Mouse (Mus musculus): ENCODE results near the gene Rundc3a. TPM values are rescaled to one million over a fixed set of nuclear protein-coding genes. Genes with fewer than 3 reads are reported as not detected.
A peak's percentile ranks its signal among the peaks of the same experiment; 100 is the strongest.

Rundc3a gene
- polyA plus RNA-seq, 1 experiment from 2014 or later: 10.8 TPM

DNA sequence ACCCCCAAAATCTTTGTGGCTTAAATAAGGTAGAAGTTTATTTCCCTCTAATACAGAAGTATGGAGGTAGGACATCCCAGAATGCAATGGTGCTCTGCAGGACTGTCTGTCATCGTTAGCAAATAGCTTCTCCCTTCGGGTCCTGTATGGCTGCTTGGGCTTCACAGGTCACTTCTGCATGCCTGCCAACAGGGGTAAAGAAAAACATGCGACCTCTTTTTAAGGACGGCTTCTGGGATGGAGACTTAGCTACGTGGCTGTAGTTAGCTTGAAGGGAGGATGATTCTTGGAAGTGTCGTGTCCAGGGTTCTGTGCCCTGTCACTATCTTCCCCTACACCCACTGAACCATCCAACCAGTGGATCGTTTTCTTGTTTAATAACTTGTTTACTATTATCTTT is 22.9 kb upstream of the Rundc3a start:
- Histone ChIP-seq H3K27me3 (replicated peaks) (0 out of 2 replicates have a peak, but pooled peaks cover 4% of the 10 kb centered on the region), H3K9ac (no peak overlapping the region), H3K4me2 (replicated peaks) (no peak overlapping the region), H3K27ac (no peak overlapping the region), H3K4me1 (replicated peaks) (peaks cover 6% of the 10 kb centered on the region), H3K36me3 (no peaks in the 10 kb centered on the region), H3K4me3 (replicated peaks) (no peak overlapping the region), H3K9me3 (no peaks in the 10 kb centered on the region)
- WGBS: 50% methylated on average over 7 of the region's 7 CpGs
- ATAC-seq: no peak

DNA sequence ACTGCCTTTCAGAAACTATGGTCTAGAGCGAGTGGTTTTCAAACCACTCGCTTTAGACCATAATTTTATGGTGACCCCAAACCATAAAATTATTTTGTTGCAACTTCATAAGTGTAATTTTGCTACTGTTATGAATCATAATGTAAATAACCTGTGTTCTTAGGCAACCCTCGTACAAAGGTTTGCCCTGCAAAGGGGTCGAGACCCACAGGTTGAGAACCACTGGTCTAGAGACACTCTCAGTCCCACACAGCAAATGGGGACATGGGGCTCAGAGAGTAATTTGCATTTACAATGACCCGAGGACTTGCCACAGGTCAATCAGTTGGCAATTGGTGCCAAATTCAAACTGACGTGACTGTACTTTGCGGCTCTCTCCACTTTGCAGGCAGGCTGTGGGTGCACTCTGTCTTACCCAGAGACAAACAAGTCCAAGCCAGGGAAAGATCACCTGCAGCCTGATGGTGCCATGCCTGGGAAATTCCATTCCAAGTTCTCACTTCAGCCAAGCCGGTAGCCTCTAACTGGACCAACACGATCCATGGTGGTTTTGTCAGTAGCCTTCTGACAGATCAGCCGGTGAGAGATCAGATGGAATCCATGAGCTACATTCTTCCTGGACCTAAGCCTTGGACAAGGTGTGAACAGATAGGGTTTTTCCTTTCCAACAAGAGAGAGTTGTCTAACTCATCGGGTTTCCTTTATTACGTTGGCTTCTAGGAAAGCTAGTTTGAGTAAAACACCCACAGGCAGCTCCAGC is 21.1 kb upstream of the Rundc3a start:
- Histone ChIP-seq H3K4me1 (replicated peaks) (peaks cover 20% of the 10 kb centered on the region), H3K27ac (no peak overlapping the region), H3K9ac (no peak overlapping the region), H3K27me3 (replicated peaks) (0 out of 2 replicates have a peak, but pooled peaks cover 4% of the 10 kb centered on the region), H3K4me2 (replicated peaks) (no peak overlapping the region), H3K4me3 (replicated peaks) (no peak overlapping the region), H3K36me3 (no peaks in the 10 kb centered on the region), H3K9me3 (no peaks in the 10 kb centered on the region)
- 87% methylated on average over 12 of the region's 12 CpGs for WGBS
- ATAC-seq: no peak

DNA sequence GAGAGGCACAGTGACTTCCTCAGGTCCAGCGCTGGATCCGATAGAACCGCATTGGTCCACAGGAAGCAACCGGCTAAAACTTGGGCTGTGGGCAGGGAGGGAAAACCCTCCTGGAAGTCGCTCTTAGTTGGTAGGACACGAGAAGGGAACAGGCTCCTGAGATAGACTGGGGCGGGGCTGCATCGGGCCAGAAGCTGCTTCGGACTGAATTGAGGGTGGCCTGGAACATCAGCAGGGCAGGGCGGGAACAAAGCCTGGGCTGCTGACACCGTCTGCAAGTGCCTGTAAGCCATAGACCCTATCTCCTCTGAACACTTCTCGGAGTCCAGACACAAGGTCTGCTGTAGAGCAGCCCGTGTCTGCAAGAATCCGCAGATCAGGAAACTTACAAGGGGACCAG is 20.3 kb upstream of the Rundc3a start:
- Histone ChIP-seq H3K4me2 (replicated peaks) (no peak overlapping the region), H3K4me1 (replicated peaks) (peaks cover 20% of the 10 kb centered on the region), H3K27ac (no peak overlapping the region), H3K9ac (no peak overlapping the region), H3K9me3 (no peaks in the 10 kb centered on the region), H3K4me3 (replicated peaks) (no peak overlapping the region), H3K36me3 (no peaks in the 10 kb centered on the region), H3K27me3 (replicated peaks) (0 out of 2 replicates have a peak, but pooled peaks cover 4% of the 10 kb centered on the region)
- WGBS: 41% methylated on average over 14 of the region's 14 CpGs
- no peak for ATAC-seq

DNA sequence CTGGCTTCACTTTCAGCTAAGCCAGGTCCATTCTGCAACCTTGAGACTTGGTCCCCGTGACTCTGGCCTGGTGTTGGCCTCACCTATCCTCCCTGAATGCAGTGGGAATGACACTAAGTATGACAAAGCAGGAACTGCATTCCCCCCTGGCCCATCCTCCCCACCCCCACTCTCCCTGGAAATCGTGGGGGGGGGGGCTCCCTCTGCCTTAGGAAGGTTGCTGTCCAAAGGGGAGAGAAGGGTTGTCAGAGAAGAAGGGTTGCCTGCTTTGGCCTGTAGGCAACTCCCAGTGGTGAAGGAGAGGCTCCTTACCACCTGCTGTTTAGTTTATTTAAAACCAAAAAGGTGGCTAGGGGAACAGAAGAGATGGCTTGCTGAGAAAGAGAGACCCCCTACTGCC is 19.6 kb upstream of the Rundc3a start:
- no peak for ATAC-seq
- Histone ChIP-seq H3K9ac (no peak overlapping the region), H3K27ac (no peak overlapping the region), H3K4me1 (replicated peaks) (peaks cover 20% of the 10 kb centered on the region), H3K9me3 (0 out of 2 replicates have a peak, but pooled peaks cover under 1% of the 10 kb centered on the region), H3K4me3 (replicated peaks) (no peak overlapping the region), H3K27me3 (replicated peaks) (0 out of 2 replicates have a peak, but pooled peaks cover 4% of the 10 kb centered on the region), H3K36me3 (no peaks in the 10 kb centered on the region), H3K4me2 (replicated peaks) (no peak overlapping the region)
- WGBS: 42% methylated on average over 2 of the region's 2 CpGs

DNA sequence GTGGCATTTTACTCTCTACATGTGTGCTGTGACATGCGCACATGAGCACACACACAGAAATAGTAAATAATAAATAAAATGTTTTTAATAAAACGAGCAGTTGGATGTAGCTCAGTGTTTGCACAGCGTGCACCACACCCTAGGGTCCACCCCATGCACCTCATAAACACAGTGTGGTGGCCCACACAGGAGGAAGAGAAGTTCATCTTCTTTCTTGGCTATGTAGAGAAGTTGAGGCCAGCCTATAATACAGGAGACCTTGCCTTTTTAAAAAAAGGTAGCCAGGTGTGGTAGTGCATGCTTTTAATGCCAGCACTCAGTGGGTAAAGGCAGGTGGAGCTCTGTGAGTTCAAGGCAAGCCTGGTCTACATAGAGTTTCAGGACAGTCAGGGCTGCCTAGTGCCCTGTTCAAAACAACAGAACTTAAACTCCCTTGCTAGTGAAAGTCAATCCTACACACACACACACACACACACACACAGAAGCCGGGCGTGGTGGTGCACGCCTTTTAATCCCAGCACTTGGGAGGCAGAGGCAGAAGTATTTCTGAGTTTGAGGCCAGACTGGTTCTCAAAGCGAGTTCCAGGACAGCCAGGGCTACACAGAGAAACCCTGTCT is 19.0 kb upstream of the Rundc3a start:
- Histone ChIP-seq H3K4me3 (replicated peaks) (no peak overlapping the region), H3K9me3 (0 out of 2 replicates have a peak, but pooled peaks cover 4% of the 10 kb centered on the region), H3K4me2 (replicated peaks) (no peak overlapping the region), H3K9ac (no peak overlapping the region), H3K27me3 (replicated peaks) (0 out of 2 replicates have a peak, but pooled peaks cover 4% of the 10 kb centered on the region), H3K4me1 (replicated peaks) (peaks cover 20% of the 10 kb centered on the region), H3K27ac (no peak overlapping the region), H3K36me3 (no peaks in the 10 kb centered on the region)
- no peak for ATAC-seq
- 85% methylated on average over 7 of the region's 7 CpGs for WGBS

DNA sequence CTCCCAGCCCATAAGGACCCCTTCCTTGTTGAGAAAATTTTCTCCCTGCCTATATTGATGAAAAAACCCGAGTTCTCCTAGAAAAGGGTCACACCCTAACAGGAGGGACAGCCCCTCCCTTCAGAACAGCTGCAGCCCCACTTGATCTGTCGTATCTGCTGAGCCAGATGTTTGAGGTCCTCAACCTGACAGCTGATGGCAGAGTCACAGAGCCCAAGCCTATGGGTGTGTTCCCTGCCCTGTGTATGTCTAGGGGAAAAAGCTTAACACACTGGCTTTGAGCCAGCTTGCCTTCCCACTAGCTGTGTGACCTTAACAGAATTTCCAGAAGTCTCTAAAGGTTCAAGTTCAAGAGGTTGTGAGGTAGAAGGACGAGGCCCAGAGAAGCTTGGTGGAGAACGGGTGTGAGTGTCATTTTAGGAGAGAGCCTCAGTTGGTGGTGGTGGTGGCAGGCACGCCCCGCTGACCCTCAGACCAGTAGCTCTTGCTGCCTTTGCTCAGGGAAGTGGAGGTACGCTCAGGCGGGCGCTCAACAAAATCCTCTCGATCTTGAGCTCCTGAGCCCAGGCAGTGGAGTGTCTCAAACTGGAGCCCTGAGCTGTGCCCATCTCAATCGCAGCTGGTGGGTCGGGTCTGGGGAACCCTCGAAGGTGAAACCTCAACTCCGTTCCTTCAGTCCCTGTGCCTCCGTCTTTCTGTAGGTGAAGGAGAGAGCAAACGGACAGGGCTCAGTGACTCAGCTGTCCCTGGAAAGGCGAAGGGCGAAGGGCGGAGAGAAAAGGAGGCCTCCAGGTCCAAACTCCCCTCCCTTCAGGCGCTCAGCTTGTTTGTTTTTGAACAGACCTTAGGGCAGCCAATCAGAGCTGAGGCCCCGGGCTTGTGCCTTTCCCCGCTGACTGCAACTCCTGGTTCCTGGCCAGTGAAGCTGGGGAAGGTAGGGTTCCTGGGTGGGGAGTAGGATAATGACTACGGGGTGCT is 17.7 kb upstream of the Rundc3a start:
- 0 out of 2 replicates have a peak, but pooled peaks cover 4% of the 10 kb centered on the region for H3K27me3 ChIP-seq (replicated peaks)
- peak overlapping the region; percentile 42 for H3K9ac ChIP-seq
- 0 out of 2 replicates have a peak, but pooled peaks cover 4% of the 10 kb centered on the region for H3K9me3 ChIP-seq
- peaks cover 20% of the 10 kb centered on the region for H3K4me1 ChIP-seq (replicated peaks)
- peak overlapping the region; percentile 58 for H3K4me2 ChIP-seq (replicated peaks)
- no peaks in the 10 kb centered on the region for H3K36me3 ChIP-seq
- 4% methylated on average over 23 of the region's 23 CpGs for WGBS
- peak; percentile 91 for ATAC-seq
- peak overlapping the region; percentile 87 for H3K27ac ChIP-seq
- H3K4me3 ChIP-seq (replicated peaks): peak overlapping the region; percentile 19

DNA sequence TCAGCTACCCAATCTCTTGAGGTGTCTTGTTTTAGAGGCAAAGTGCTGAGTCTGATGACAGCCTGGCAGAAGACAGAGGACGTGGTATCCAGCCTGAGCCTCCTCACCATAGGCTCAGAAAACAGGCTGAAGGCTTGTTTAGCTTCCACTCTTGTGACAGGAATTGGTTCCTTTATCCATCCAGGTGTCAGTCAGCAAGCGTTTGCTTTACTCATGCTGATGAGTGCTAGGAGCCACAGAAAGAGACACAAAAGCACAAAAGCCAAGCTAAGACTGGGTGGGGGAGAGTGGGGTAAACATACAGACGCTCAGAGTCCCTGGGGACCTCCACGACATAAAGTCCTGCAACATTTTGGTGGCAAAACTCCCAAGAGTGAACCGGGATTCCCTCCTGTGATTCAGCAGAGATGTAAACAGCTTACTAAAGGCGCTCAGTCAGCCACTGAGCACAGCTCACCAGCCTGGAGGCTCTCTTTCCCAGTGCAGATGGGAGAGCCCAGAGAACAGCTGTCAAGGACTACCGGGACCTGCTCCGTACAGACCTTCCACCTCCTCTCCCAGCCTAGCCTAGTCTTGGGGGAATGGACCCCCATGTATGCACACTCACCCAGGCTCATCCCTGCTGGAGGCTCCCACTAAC is 16.9 kb upstream of the Rundc3a start:
- peak; percentile 26; the same call in 1 of the 2 replicates for ATAC-seq
- peak overlapping the region; percentile 42; the same call in 1 of the 2 replicates for H3K9ac ChIP-seq
- H3K27me3 ChIP-seq (replicated peaks): 0 out of 2 replicates have a peak, but pooled peaks cover 4% of the 10 kb centered on the region
- peaks cover 22% of the 10 kb centered on the region for H3K4me1 ChIP-seq (replicated peaks)
- WGBS: 12% methylated on average over 8 of the region's 8 CpGs
- peak overlapping the region; percentile 87; the same call in 1 of the 2 replicates for H3K27ac ChIP-seq
- H3K36me3 ChIP-seq: no peaks in the 10 kb centered on the region
- 0 out of 2 replicates have a peak, but pooled peaks cover 4% of the 10 kb centered on the region for H3K9me3 ChIP-seq
- H3K4me3 ChIP-seq (replicated peaks): 0 out of 2 replicates have a peak overlapping the region, but pooled peaks have one; percentile 19
- H3K4me2 ChIP-seq (replicated peaks): peak overlapping the region; percentile 58

DNA sequence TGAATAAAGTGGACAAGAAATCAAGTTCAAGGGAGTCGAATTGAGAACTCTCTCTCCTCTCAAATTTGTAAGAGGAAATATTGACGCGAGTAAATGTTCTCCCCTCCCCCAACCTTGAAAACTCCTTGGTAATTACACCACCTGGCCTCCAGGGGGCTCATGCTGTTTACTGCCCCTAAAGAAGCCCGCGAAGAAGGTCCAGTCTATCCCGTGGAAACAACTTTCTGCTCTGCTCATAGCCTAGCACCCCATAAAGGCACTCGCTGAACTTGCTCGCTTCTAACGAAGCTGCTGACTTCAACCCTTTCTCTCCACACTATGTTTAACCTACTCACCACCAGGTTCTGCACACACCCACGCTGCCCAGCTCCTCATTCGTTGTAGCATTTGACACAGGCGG is 16.0 kb upstream of the Rundc3a start:
- Histone ChIP-seq H3K36me3 (no peaks in the 10 kb centered on the region), H3K9me3 (0 out of 2 replicates have a peak, but pooled peaks cover 4% of the 10 kb centered on the region), H3K4me2 (replicated peaks) (no peak overlapping the region), H3K4me3 (replicated peaks) (no peak overlapping the region), H3K9ac (no peak overlapping the region), H3K27ac (no peak overlapping the region), H3K27me3 (replicated peaks) (0 out of 2 replicates have a peak, but pooled peaks cover 4% of the 10 kb centered on the region), H3K4me1 (replicated peaks) (peaks cover 23% of the 10 kb centered on the region)
- 58% methylated on average over 12 of the region's 12 CpGs for WGBS
- ATAC-seq: no peak

DNA sequence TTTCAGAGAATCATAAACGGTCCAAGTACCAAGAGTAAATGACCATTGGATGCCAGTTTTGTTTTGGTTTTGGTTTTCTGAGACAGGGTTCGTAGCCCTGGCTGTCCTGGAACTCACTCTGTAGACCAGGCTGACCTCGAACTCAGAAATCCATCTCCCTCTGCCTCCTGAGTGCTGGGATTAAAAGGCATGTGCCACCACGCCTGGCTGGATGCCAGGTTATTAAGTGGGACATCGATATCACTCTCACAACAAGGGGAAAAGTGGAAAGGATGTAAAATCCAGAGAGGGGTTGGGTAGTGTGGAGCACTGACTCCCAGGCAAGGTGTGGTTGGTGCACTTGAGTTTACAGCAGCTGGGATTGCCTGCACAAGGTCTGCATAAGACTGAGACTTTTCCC is 13.1 kb upstream of the Rundc3a start:
- Histone ChIP-seq H3K9me3 (0 out of 2 replicates have a peak, but pooled peaks cover 4% of the 10 kb centered on the region), H3K4me2 (replicated peaks) (no peak overlapping the region), H3K27ac (no peak overlapping the region), H3K36me3 (no peaks in the 10 kb centered on the region), H3K27me3 (replicated peaks) (no peaks in the 10 kb centered on the region), H3K4me1 (replicated peaks) (peaks cover 19% of the 10 kb centered on the region), H3K4me3 (replicated peaks) (no peak overlapping the region), H3K9ac (no peak overlapping the region)
- no peak for ATAC-seq
- WGBS: 65% methylated on average over 5 of the region's 5 CpGs

DNA sequence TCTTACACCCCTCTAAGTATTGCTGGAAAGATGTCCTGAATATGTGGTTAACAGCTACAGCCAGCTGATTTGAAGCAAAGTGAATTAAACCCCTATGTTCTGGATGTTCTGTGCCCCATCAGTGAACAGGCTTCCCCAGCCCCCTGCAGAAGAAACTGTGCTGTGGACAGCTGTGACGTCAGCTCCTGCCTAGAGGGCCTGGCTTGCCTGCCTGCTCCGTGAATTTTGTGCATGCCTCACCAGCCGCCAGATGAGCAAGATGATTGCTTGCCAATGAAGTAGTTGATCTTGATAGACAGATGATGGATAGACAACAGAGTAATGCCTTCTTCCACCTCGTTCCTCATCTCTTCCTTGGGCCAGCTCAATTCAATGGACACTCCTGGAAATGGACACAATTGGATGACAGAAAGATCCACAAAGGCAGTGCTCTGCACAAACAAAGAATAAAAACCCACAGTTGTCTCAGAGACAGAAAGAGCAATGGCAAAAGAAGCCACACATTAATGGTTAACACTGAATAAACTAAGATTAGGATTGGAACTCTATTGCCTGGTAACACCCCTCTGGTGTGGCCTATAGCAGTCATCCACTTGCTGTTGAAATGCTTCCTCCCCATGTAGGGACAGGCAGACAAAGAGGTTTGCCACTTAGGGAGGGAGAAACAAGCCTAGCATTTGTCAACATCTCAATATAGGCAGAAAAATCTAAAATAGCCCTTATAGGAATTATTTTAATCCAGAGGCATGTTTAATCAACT is 11.7 kb upstream of the Rundc3a start:
- Histone ChIP-seq H3K9ac (peak overlapping the region; percentile 15; the same call in 1 of the 2 replicates), H3K27ac (peak overlapping the region; percentile 51; the same call in 1 of the 2 replicates), H3K9me3 (0 out of 2 replicates have a peak, but pooled peaks cover 4% of the 10 kb centered on the region), H3K4me2 (replicated peaks) (no peak overlapping the region), H3K27me3 (replicated peaks) (no peaks in the 10 kb centered on the region), H3K4me1 (replicated peaks) (peaks cover 6% of the 10 kb centered on the region), H3K36me3 (no peaks in the 10 kb centered on the region), H3K4me3 (replicated peaks) (no peak overlapping the region)
- peak; percentile 50; the same call in 1 of the 2 replicates for ATAC-seq
- WGBS: 32% methylated on average over 4 of the region's 4 CpGs
